Mouse (Mus musculus): ENCODE data around the gene Npr2.
A peak's percentile ranks its signal among the peaks of the same experiment; 100 is the strongest.

Gene Npr2

DNA sequence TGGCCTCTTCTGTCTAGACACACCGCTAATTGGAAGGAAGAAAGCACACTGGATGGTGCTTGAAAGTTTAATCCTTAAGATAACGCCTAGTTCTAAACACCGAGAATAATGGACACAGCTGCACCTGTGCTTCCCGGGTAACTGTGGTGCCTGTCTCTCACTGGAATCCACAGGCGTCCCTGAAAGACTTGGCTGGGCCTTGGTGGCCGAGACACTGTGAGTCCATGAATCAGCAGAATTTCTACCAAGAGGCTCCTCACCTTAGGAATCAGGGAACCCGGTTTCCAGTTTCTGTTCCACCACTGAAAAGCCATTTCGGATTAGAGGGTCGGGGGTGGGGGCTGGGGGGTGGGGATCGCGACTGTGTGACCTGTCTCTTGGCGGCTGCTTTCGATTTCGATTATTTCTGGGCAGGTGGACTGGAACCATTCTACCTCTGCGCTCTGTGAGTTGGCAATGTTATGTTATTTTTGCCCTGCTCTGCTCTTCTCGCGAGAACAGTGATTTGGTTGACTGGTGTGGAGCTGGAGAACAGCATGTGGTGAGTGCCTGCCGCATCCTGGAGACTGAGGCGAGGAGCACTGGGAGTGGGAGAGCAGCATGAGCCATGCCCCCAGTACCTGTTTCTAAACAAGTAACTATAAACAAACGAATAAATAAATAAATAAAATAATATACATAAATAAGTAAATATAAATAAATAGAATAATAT lies 2.5 kb upstream of the Npr2 start:
- no peak for DNase-seq (ENCODE audit: low spot score in 2 of 2)

DNA sequence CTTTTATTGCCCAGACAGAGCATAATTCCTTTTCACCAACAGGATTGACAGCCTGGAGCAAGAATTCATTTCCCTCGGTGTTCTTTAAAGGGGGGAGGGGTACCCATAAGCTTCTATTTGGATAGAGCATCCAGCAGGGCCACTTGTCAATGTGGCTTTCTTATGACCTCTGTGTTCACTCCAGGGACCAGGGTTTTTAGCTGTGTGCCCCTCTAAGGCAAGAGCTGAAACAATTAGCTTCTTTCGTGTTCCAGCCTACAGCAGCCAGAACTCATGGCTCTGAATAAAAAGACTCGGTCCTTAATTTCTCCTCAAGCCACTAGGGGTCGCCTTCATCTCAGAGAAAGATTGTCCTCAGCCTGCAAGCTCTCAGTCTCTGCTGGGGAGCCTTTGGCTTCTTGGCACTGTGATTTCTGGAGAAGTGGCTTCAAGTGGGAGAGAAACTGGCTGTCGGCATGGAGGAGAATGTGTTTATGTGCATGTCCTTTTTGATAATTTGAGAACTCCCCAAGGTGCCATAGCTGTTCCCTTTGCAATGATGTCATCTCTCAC lies 1.6 kb upstream of the Npr2 start:
- peak; percentile 75 to 94 for DNase-seq (ENCODE audit: low spot score in 2 of 2)

DNA sequence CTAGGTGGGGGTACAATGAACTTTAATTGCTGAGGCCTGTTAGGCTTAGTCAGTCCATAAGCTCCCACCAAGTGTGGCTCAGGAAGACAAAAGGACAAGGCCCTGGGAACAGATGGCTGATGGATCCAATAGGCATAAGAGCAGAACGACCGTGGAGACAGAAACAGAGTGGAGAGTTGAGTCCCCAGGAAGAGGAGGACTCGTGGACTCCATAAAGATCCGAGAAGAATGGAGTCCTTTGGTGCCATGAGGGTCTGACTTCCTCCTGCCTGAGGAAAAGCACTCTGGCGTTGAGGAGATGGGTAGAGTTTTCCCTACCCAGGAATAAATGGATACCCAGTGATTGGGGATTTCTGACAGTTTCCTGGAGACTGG lies 1.1 kb upstream of the Npr2 start:
- no peak for DNase-seq (ENCODE audit: low spot score in 2 of 2)

DNA sequence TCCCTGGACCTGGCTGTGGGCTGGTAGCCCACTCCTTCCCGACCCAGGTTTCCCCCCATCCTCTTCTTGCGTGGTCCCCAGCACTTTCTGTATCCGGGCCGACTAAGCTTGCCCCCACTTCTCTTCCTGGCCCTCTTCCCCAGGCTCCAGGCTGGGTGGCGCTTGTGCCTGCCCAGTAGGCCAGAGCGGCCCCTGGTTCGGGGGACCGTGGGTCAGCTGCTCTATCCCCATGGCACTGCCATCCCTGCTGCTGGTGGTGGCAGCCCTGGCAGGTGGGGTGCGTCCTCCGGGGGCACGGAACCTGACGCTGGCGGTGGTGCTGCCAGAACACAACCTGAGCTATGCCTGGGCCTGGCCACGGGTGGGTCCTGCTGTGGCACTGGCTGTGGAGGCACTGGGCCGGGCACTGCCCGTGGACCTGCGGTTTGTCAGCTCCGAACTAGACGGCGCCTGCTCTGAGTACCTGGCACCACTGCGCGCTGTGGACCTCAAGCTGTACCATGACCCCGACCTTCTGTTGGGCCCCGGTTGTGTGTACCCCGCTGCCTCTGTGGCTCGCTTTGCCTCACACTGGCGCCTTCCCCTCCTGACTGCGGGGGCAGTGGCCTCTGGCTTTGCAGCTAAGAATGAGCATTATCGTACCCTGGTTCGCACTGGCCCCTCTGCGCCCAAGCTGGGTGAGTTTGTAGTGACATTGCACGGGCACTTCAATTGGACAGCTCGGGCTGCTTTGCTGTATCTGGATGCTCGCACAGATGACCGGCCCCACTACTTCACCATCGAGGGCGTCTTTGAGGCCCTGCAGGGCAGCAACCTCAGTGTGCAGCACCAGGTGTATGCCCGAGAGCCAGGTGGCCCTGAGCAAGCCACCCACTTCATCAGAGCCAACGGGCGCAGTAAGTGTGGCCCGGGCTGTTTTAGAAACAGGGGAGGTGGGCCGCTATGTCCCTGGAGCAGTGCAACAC lies 503 bp downstream of the Npr2 start:
- no peak for DNase-seq (ENCODE audit: low spot score in 2 of 2)

GRCm38 (mm10) chr4:43633296-43633695 lies 1.6 kb downstream of the Npr2 start:
- DNase-seq (ENCODE audit: low spot score in 2 of 2) = no peak

- no peak for DNase-seq (ENCODE audit: low spot score in 2 of 2)
Observed at GRCm38 (mm10) chr4:43633736-43634135, 2.0 kb downstream of the Npr2 start.

DNA sequence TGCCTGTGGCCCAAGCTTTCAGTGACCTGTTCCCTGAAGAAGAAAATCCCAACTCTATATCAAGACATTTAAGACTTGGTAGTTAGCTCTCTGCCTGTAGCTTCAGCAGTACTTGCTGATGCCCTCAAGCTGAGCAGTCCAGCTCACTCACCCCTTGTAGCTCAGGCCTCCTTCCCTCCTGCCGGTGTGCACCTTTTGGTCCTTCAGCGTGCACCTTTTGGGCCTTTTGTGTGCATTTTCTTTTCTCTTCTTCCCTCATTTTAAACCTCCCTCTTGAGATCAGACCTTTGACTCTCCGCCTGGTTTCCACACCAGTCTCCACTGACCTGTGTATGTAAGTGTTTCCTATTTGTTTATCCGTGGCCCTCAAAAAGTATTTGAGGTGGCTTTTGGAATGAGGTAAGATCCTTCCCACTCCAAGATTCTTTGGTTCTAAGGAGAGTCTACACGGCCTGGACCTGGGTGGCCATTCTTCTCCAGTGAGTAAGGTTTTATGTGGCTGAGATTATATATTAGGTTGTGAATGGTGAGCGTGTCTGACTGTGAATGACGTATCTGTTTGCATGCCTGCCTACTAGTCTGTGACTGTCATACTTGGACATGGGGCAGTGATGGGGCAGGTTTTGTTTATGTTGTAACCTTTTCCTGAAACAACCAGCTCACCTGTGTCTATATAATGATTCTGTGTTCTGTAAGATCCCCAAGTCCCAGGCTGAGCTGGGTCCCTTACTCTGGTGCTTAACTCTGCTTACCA lies 3.1 kb downstream of the Npr2 start:
- no peak for DNase-seq (ENCODE audit: low spot score in 2 of 2)

DNA sequence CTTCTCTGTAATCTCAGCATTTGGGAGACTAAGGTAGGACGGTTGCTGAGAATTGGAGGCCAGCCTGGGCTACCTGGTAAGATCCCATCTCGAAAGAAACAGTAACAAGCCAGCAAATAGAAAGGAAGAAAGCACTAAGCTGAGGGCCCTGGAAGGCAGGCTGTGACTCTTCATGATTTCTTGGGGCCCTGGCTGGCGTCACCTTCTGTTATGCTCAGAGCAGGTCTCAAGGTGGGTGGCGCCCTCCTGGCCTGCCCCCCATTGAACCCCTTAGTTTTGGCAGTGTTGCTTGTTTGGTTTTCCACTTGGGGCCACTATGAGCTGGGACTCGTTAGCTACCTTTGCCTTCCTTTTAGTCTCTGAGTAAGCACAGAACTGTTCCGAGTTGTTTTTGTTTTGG lies 5.0 kb downstream of the Npr2 start:
- no peak for DNase-seq (ENCODE audit: low spot score in 2 of 2)

- no peak for DNase-seq (ENCODE audit: low spot score in 2 of 2)
Observed at GRCm38 (mm10) chr4:43640076-43640475, 8.3 kb downstream of the Npr2 start.

- no peak for DNase-seq (ENCODE audit: low spot score in 2 of 2)
Observed at GRCm38 (mm10) chr4:43640491-43640890, 8.8 kb downstream of the Npr2 start.

DNA sequence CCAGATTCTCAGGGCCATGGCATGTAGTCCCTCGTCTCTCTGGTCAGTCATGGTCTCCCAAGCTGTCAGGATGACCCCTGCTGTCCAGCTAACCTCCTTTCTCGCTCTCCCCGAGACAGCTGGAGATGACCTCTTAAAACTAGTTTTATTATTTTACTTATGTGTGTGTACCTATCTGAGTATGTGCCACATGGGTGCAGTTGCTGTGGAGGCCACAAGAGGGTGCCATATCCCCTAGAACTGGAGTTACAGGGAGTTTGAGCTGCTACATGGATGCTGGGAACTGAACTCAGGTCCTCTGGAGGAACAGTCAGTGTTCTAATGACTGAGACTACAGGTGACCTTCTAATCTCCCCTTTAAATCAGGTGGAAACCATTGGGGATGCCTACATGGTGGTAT lies 18.0 kb downstream of the Npr2 start:
- no peak for DNase-seq (ENCODE audit: low spot score in 2 of 2)

GRCm38 (mm10) chr4:43652726-43653125 lies 21.0 kb downstream of the Npr2 start:
- DNase-seq (ENCODE audit: low spot score in 2 of 2) = no peak

DNA sequence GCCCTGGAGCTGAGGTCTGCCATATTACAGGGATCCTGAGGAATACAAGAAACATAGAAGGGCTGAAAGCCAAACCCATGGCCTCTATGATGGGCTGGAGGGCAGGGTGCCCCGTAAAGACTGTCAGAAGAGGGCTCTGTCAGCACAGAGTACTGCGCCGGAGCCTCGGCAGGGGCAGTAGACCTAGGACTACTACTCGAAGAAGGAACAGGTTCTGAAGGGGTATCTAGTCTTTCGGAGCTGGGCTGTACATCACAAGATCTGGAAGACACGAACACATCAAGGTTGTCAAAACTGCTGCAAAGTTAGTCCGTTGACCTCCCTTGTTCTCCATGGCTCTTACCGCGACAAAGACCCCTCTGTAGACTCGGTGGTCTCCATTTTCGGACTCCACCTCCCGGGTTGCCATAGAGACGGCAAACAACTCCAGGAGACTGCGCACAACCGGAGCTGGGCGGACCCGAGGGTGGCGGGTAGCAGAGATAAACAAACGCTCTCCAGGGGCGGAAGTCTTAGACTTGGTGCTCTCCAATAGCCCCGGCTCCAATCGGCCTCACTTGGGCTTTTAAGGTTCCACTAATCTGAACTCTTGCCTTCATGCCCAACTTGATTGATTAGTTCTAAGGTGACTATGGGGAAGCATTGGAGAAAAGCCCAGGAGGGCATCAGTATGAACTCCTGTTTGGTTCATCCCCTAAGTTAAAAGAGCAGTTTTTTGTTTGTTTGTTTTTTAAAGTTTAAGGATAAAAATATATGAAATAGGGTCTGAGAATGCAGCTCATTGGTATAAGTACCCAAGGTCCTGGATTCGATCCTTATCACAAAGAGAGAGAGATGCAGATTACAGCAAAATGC lies 21.7 kb downstream of the Npr2 start, which contains the start of gene Spag8:
Spag8 (minus strand) TSS at position 434 of the 855 bp plus-strand sequence.
- DNase-seq (ENCODE audit: low spot score in 2 of 2) = peak in 1 of 2 experiments; percentile 35

- DNase-seq (ENCODE audit: low spot score in 2 of 2) = peak in 1 of 2 experiments; percentile 20
Observed at GRCm38 (mm10) chr4:43655656-43656338, 24.1 kb downstream of the Npr2 start.

DNA sequence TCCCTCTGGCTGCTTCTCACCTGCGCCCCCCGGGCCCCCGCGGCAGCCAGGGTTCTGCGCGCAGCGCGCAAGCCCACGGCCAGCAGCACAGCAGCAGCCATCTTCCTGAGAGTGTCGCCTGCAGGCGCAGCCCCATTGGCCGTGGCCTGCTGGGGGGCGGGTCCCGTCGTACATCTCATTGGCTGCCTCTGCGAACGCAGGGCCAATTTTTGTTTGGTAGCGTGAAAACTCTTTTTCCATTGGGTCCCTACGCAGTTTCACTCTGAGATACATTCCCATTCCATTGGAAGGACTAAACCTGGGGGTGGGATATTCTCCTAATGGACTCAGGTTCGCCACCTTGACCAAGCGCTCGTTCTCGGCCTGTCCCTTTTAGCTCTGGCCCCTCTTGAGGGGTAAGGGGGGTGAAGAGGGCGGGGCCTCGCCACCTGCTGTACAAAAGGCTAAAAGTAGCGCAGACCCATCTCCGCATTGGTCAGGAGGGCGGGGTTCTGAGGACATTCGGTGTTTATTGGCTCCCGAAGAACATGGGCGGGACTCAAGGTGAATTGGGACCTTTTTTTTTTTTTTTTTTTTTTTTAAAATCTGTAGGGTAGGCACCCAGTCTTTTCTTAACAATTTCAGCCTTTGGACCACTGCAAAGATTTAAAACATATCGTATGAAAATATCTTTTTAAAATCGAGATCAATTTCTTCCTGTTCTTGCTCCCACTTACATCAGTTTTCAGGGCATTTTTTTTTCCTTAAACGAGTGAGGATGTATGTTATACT lies 24.8 kb downstream of the Npr2 start, which contains the start of gene Hint2:
Hint2 (minus strand) TSS at position 128 of the 771 bp plus-strand sequence.
- peak; percentile 93 to 97 for DNase-seq (ENCODE audit: low spot score in 2 of 2)

GRCm38 (mm10) chr4:43657146-43657545 lies 25.4 kb downstream of the Npr2 start:
- peak in 1 of 2 experiments; percentile 54 for DNase-seq (ENCODE audit: low spot score in 2 of 2)

GRCm38 (mm10) chr4:43666412-43666811 lies 34.7 kb downstream of the Npr2 start:
- DNase-seq (ENCODE audit: low spot score in 2 of 2) = no peak

DNA sequence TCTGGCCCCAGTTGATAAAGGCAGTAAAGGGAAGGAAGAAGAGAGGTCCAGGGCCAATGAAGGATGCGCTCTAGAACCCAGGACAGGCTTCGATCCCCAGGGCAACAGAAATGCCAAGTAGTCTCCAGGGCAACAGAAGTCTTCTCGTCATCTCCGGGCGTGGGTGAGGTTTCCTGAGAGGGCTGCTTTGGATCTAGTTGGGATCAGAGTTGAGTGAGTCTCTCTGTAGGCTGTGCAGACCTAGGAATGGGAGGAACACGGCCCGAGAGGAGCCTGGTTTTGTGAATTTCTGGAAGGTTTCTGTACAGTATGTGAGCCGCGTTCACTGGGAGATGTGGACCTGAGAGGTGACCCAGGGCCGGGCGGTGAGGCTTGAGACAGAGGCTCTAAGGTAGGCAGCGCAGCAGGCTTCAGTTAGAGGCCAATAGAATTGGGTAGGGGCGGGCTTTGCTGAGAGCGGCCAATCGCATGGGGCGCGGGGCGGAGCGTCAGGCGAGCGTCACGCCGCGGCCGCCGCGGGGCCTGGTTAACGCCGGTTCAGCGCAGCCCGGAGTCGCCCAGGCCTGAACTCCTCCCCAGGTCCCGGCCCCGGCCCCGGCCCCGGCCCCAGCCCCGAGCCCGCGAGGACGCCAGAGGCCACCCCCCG lies 37.2 kb downstream of the Npr2 start, which contains the start of the genes Tmem8b and Fam221b:
Tmem8b (plus strand) TSS at position 190 of the 646 bp plus-strand sequence.
Fam221b (minus strand) TSS at position 364 of the 646 bp plus-strand sequence.
- DNase-seq (ENCODE audit: low spot score in 2 of 2) = peak; percentile 88 to 92

- no peak for DNase-seq (ENCODE audit: low spot score in 2 of 2)
Observed at GRCm38 (mm10) chr4:43669428-43669794, 37.7 kb downstream of the Npr2 start.
